Mouse (Mus musculus) midbrain, embryonic 15.5 days (tissue): Measurements from ENCODE around the gene 4930402H24Rik. TPM values are rescaled to one million over a fixed set of nuclear protein-coding genes. Genes with fewer than 3 reads are reported as not detected.

Source experiments
- ATAC-seq: fragments of 200-750 bp; cut with Nextera tagmentation; replicated peaks from 2 replicates; pipeline ENCODE4 v1.8.0; 2017; ENCODE audit warnings: moderate TSS enrichment
- H3K27ac ChIP-seq: fragments of 300-500 bp; sonication (generic); 2 replicates; pipeline ENCODE4 v1.5.1; 2015; ENCODE audit warnings: mild to moderate bottlenecking, inconsistent platforms
- H3K27me3 ChIP-seq: fragments of 300-500 bp; sonication (generic); replicated peaks from 2 replicates; pipeline ENCODE4 v1.6.1; 2015; ENCODE audit warnings: inconsistent platforms
- H3K36me3 ChIP-seq: fragments of 300-500 bp; sonication (generic); replicated peaks from 2 replicates; pipeline ENCODE4 v1.6.1; 2015; ENCODE audit warnings: inconsistent platforms
- H3K4me1 ChIP-seq: fragments of 300-500 bp; sonication (generic); 2 replicates; pipeline ENCODE4 v1.6.1; 2015; ENCODE audit warnings: inconsistent platforms
- H3K4me2 ChIP-seq: fragments of 300-500 bp; sonication (generic); 2 replicates; pipeline ENCODE4 v1.6.1; 2015; ENCODE audit warnings: inconsistent platforms, mild to moderate bottlenecking, moderate library complexity
- H3K4me3 ChIP-seq: fragments of 300-500 bp; sonication (generic); 2 replicates; pipeline ENCODE4 v1.5.1; 2015; ENCODE audit warnings: mild to moderate bottlenecking, inconsistent platforms
- H3K9ac ChIP-seq: fragments of 300-500 bp; sonication (generic); 2 replicates; pipeline ENCODE4 v1.6.1; 2015; ENCODE audit warnings: mild to moderate bottlenecking, inconsistent platforms
- H3K9me3 ChIP-seq: fragments of 300-500 bp; sonication (generic); 2 replicates; pipeline ENCODE4 v1.6.1; 2016; ENCODE audit warnings: inconsistent platforms
- WGBS: fragments of 180-500 bp; shearing (Covaris S2); methylation state at CpG from one replicate; pipeline ENCODE4 v1.1.7; 2015; ENCODE audit warnings: mixed read lengths; 5-methylcytosine and 5-hydroxymethylcytosine counted together
- polyA plus RNA-seq: library from polyadenylated mRNA; unstranded; fragments of >200 nt; fragmentation: Nextera tagmentation; extraction: Ambion mirVana; gene quantifications from 2 replicates; pipeline ENCODE4 v1.2.1, GENCODE M21; 2015

The 4930402H24Rik gene
- polyA plus RNA-seq, result 102 and 108 TPM in 2 replicates

GRCm38 (mm10) chr2:130905751-130906583 lies at the start of gene 4930402H24Rik, which contains the start of gene Atrn:
Gene 4930402H24Rik, minus strand, starts transcription at chr2:130906406.
Gene Atrn, plus strand, starts transcription at chr2:130906495.
- Histone ChIP-seq H3K9ac (peak within 1 kb of the TSS; percentile 92), H3K27me3 (no peaks in the 10 kb centered on the region), H3K36me3 (0 out of 2 replicates have a peak, but pooled peaks cover 6% of the 10 kb centered on the region), H3K4me2 (peak within 1 kb of the TSS; percentile 63), H3K27ac (peak within 1 kb of the TSS; percentile 89), H3K4me3 (peak within 1 kb of the TSS; percentile 75), H3K9me3 (no peaks in the 10 kb centered on the region), H3K4me1 (peaks cover 28% of the 10 kb centered on the region)
- WGBS, result 4% methylated on average over 47 of the region's 50 CpGs
- peak; percentile 98 for ATAC-seq

- WGBS, result 0% methylated on average over 1 of the region's 1 CpGs
- ATAC-seq, result peak; percentile 75
- H3K4me2 ChIP-seq, result no peak overlapping the region
- H3K36me3 ChIP-seq, result 0 out of 2 replicates have a peak, but pooled peaks cover 3% of the 10 kb centered on the region
- no peaks in the 10 kb centered on the region for H3K9me3 ChIP-seq
- H3K9ac ChIP-seq, result no peak overlapping the region
- H3K27me3 ChIP-seq, result no peaks in the 10 kb centered on the region
- no peak overlapping the region for H3K27ac ChIP-seq
- no peak overlapping the region for H3K4me3 ChIP-seq
- H3K4me1 ChIP-seq, result no peaks in the 10 kb centered on the region
Observed at GRCm38 (mm10) chr2:130950548-130950947, 44.3 kb upstream of the 4930402H24Rik start.

- no peak for ATAC-seq
Observed at GRCm38 (mm10) chr2:130949781-130950180, 43.6 kb upstream of the 4930402H24Rik start.

DNA sequence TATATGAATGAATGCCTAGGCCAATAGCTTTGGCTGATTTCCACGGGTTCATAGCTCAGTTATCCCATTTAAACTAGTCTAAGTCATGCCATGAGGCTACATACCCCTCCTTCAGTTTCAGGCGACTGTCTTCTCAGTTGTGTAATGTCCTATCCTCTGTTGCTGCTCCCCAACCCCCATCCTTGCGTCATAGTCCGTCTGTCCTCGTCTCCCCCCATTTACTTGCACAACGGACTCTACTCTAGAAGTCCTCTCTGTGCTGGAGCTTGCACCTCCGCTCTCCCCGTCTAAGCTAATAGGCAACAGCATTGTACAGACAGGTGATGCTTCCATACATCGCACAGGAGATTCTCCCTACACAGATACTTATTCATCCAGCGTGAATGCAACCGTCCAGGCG lies 26.7 kb upstream of the 4930402H24Rik start:
- Histone ChIP-seq H3K36me3 (0 out of 2 replicates have a peak, but pooled peaks cover 2% of the 10 kb centered on the region), H3K9ac (no peak overlapping the region), H3K27me3 (no peaks in the 10 kb centered on the region), H3K4me1 (no peaks in the 10 kb centered on the region), H3K4me3 (no peak overlapping the region), H3K9me3 (no peaks in the 10 kb centered on the region), H3K27ac (no peak overlapping the region), H3K4me2 (no peak overlapping the region)
- ATAC-seq, result no peak
- WGBS, result 93% methylated on average over 12 of the region's 12 CpGs

More at GRCm38 (mm10) chr2:130949781-130950180, 43.6 kb upstream of the 4930402H24Rik start:
- H3K9ac ChIP-seq, result no peak overlapping the region
- H3K36me3 ChIP-seq, result 0 out of 2 replicates have a peak, but pooled peaks cover 3% of the 10 kb centered on the region
- no peaks in the 10 kb centered on the region for H3K9me3 ChIP-seq
- 78% methylated on average over 2 of the region's 2 CpGs for WGBS
- no peak overlapping the region for H3K4me2 ChIP-seq
- no peak overlapping the region for H3K4me3 ChIP-seq
- H3K27me3 ChIP-seq, result no peaks in the 10 kb centered on the region
- H3K4me1 ChIP-seq, result no peaks in the 10 kb centered on the region
- H3K27ac ChIP-seq, result no peak overlapping the region

GRCm38 (mm10) chr2:130929994-130930393 lies 23.8 kb upstream of the 4930402H24Rik start:
- Histone ChIP-seq H3K4me2 (no peak overlapping the region), H3K27me3 (no peaks in the 10 kb centered on the region), H3K4me3 (no peak overlapping the region), H3K4me1 (no peaks in the 10 kb centered on the region), H3K36me3 (0 out of 2 replicates have a peak, but pooled peaks cover 2% of the 10 kb centered on the region), H3K27ac (no peak overlapping the region), H3K9ac (no peak overlapping the region), H3K9me3 (no peaks in the 10 kb centered on the region)
- 92% methylated on average over 5 of the region's 5 CpGs for WGBS
- no peak for ATAC-seq

GRCm38 (mm10) chr2:130928530-130928929 lies 22.3 kb upstream of the 4930402H24Rik start:
- Histone ChIP-seq H3K27ac (no peak overlapping the region), H3K36me3 (0 out of 2 replicates have a peak, but pooled peaks cover 1% of the 10 kb centered on the region), H3K9ac (no peak overlapping the region), H3K4me3 (no peak overlapping the region), H3K9me3 (no peaks in the 10 kb centered on the region), H3K4me1 (no peaks in the 10 kb centered on the region), H3K27me3 (no peaks in the 10 kb centered on the region), H3K4me2 (no peak overlapping the region)
- no peak for ATAC-seq

DNA sequence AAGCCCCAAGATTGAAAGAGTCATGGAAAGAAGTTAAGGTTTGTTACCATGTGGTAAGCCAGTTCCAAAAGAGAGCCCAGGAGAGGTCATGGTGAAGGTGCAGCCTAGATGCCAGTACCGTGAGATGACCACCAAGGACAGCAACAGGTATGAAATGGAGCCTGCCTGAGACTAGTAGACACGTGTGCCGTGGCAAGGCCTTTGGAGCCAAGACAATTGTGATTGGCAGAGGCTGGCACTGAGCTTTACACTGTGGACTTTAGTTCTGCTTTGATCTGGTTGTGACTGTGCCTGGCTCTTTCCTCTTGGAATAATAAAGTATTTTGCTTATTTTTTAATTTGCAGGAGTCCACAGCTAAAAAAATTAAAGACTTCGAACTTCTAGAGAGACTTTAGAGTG lies 21.8 kb upstream of the 4930402H24Rik start:
- Histone ChIP-seq H3K4me1 (no peaks in the 10 kb centered on the region), H3K27ac (no peak overlapping the region), H3K36me3 (no peaks in the 10 kb centered on the region), H3K4me3 (no peak overlapping the region), H3K4me2 (no peak overlapping the region), H3K9ac (no peak overlapping the region), H3K27me3 (no peaks in the 10 kb centered on the region), H3K9me3 (no peaks in the 10 kb centered on the region)
- WGBS, result 90% methylated on average over 4 of the region's 4 CpGs
- ATAC-seq, result no peak

DNA sequence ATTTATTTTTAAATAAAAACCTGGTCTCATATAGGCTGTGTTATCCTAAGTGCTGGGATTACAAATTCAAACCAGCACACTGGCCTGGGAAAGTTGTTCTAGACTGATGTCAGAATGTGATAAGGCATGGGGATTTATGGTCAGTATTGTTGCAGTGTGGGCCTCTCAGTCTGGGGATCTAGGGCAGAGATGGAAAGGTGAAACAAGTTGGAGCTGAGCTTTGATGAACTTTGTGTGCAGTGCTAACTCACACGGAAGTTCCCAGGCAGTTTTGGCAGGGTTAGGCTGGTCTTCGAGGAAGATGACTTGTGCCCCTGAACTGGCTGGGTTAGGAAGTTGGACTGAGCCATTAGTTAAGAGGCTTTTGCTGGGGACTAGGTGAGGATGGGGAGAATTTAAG lies 18.7 kb upstream of the 4930402H24Rik start:
- Histone ChIP-seq H3K4me2 (no peak overlapping the region), H3K9me3 (no peaks in the 10 kb centered on the region), H3K4me1 (no peaks in the 10 kb centered on the region), H3K9ac (no peak overlapping the region), H3K27ac (no peak overlapping the region), H3K27me3 (no peaks in the 10 kb centered on the region), H3K4me3 (no peak overlapping the region), H3K36me3 (no peaks in the 10 kb centered on the region)
- no peak for ATAC-seq
- 87% methylated on average over 2 of the region's 2 CpGs for WGBS

DNA sequence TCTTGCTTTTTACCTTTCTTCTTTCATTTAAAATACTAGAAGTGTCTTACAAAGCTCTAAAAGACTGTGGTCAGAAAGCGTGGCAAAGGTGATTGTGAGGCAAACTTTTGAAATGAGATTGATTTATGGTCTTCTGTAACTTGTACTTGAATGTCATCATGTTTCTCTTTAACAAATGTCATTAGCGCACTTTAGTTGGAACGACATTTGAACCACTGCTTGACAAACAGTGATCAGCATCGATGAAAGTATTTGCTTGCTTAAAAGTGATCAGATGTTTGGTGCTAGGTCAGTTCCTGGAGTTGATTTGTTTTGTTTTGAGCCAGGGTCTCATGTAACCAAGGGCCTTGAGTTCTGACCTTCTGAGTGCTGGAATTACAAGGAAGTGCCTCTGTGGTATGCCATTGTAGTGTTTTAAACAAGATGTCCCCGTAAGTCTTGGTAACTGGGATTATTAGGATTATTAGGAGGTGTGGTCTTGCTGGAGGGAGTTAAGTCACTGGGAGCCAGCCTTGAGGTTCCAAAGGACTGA lies 12.9 kb upstream of the 4930402H24Rik start:
- no peaks in the 10 kb centered on the region for H3K27me3 ChIP-seq
- no peak overlapping the region for H3K9ac ChIP-seq
- no peak overlapping the region for H3K27ac ChIP-seq
- no peak overlapping the region for H3K4me3 ChIP-seq
- no peak overlapping the region for H3K4me2 ChIP-seq
- H3K36me3 ChIP-seq, result no peaks in the 10 kb centered on the region
- WGBS, result 83% methylated on average over 5 of the region's 5 CpGs
- ATAC-seq, result no peak
- no peaks in the 10 kb centered on the region for H3K4me1 ChIP-seq
- no peaks in the 10 kb centered on the region for H3K9me3 ChIP-seq

DNA sequence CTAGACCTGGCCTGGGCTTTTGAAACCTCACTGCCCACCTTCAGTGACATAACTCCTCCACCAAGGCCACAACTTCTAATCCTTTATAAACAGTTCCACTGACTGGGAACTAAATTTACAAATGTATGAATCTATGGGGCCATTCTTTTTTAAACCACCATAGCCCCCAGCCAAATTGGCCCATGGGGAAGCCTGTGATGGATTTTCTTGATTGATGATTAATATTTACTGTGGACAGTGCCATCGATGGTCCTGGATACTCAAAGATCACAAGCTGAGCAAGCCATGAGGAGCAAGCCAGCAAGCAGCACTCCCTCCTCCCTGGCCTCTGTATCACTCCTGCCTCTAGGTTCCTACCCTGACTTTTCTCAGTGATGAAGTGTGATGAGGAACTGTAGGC lies 11.5 kb upstream of the 4930402H24Rik start:
- H3K9ac ChIP-seq, result no peak overlapping the region
- H3K9me3 ChIP-seq, result no peaks in the 10 kb centered on the region
- 84% methylated on average over 1 of the region's 1 CpGs for WGBS
- no peaks in the 10 kb centered on the region for H3K27me3 ChIP-seq
- H3K4me1 ChIP-seq, result no peaks in the 10 kb centered on the region
- H3K36me3 ChIP-seq, result no peaks in the 10 kb centered on the region
- no peak overlapping the region for H3K27ac ChIP-seq
- H3K4me3 ChIP-seq, result no peak overlapping the region
- no peak for ATAC-seq
- no peak overlapping the region for H3K4me2 ChIP-seq

GRCm38 (mm10) chr2:130916521-130917147 lies 10.4 kb upstream of the 4930402H24Rik start:
- no peaks in the 10 kb centered on the region for H3K4me1 ChIP-seq
- H3K4me3 ChIP-seq, result no peak overlapping the region
- H3K9ac ChIP-seq, result no peak overlapping the region
- H3K4me2 ChIP-seq, result no peak overlapping the region
- H3K36me3 ChIP-seq, result no peaks in the 10 kb centered on the region
- 47% methylated on average over 3 of the region's 3 CpGs for WGBS
- ATAC-seq, result no peak
- H3K27me3 ChIP-seq, result no peaks in the 10 kb centered on the region
- no peak overlapping the region for H3K27ac ChIP-seq
- H3K9me3 ChIP-seq, result no peaks in the 10 kb centered on the region

- 93% methylated on average over 1 of the region's 1 CpGs for WGBS
- Histone ChIP-seq H3K36me3 (no peaks in the 10 kb centered on the region), H3K4me3 (no peak overlapping the region), H3K27me3 (no peaks in the 10 kb centered on the region), H3K4me2 (no peak overlapping the region), H3K9me3 (no peaks in the 10 kb centered on the region), H3K4me1 (no peaks in the 10 kb centered on the region), H3K9ac (no peak overlapping the region), H3K27ac (no peak overlapping the region)
- ATAC-seq, result no peak
Observed at GRCm38 (mm10) chr2:130914873-130915272, 8.7 kb upstream of the 4930402H24Rik start.
